Mouse (Mus musculus) CH12.LX (cell line): ENCODE measurements around the gene Actr3.

Source experiments
- CHD2 ChIP-seq: IDR thresholded peaks from 2 replicates; pipeline ENCODE4 v1.6.1; 2011; ENCODE audit warnings: low read length, improper control_type of control experiment
- CTCF ChIP-seq, 2 experiments: IDR thresholded peaks in 1 of 2; conservative IDR thresholded peaks in 1 of 2; 2 replicates each; pipeline ENCODE4 v1.5.1; 2011 to 2012; ENCODE audit warnings: low read depth in 2 of 2, low read length in 2 of 2, improper control_type of control experiment in 1 of 2, inconsistent platforms in 1 of 2, mild to moderate bottlenecking in 1 of 2, moderate library complexity in 1 of 2
- EP300 ChIP-seq: IDR thresholded peaks from 2 replicates; pipeline ENCODE4 v1.6.1; 2011; ENCODE audit warnings: low read length, improper control_type of control experiment
- JUND ChIP-seq: conservative IDR thresholded peaks from 2 replicates; pipeline ENCODE4 v1.6.1; 2011; ENCODE audit warnings: low read depth, low read length, improper control_type of control experiment
- MAFK ChIP-seq: IDR thresholded peaks from 2 replicates; pipeline ENCODE4 v1.6.1; 2011; ENCODE audit warnings: low read length, improper control_type of control experiment; ENCODE audit not compliant: insufficient replicate concordance
- MXI1 ChIP-seq: IDR thresholded peaks from 2 replicates; pipeline ENCODE4 v1.6.1; 2011; ENCODE audit warnings: mild to moderate bottlenecking, low read depth, low read length, improper control_type of control experiment
- NRF1 ChIP-seq: IDR thresholded peaks from 2 replicates; pipeline ENCODE4 v1.6.1; 2014; ENCODE audit warnings: low read depth, mild to moderate bottlenecking, inconsistent platforms, low read length, improper control_type of control experiment, moderate library complexity
- UBTF ChIP-seq: IDR thresholded peaks from 2 replicates; pipeline ENCODE4 v1.6.1; 2012; ENCODE audit warnings: low read depth, mild to moderate bottlenecking, inconsistent platforms, low read length, improper control_type of control experiment, moderate library complexity
- ZKSCAN1 ChIP-seq: IDR thresholded peaks from 2 replicates; pipeline ENCODE4 v1.6.1; 2012; ENCODE audit warnings: low read depth, inconsistent platforms, low read length, improper control_type of control experiment, borderline replicate concordance
- ZMIZ1 ChIP-seq: IDR thresholded peaks from 2 replicates; pipeline ENCODE4 v1.6.1; 2012; ENCODE audit warnings: low read depth, mild to moderate bottlenecking, inconsistent platforms, low read length, improper control_type of control experiment

GRCm38 (mm10) chr1:125372855-125373254 lies 62.7 kb downstream of the Actr3 start:
- no peak for TF ChIP-seq JUND
- no peak for TF ChIP-seq MXI1
- TF ChIP-seq NRF1: no peak
- TF ChIP-seq MAFK: no peak
- TF ChIP-seq CTCF (conservative IDR thresholded peaks at IDR 0.05 in 1 of 2, IDR thresholded peaks at IDR 0.05 in 1 of 2; ENCODE audit: low read depth in 2 of 2, low read length in 2 of 2): no peak
- TF ChIP-seq CHD2: no peak
- TF ChIP-seq ZKSCAN1: no peak
- TF ChIP-seq EP300: no peak
- no peak for TF ChIP-seq UBTF
- TF ChIP-seq ZMIZ1: no peak
